Mouse (Mus musculus) thymus, adult 2 months (tissue): ENCODE data around the gene Unc5b. TPM values are rescaled to one million over a fixed set of nuclear protein-coding genes. Genes with fewer than 3 reads are reported as not detected.

ENCODE experiments used
- DNase-seq: peaks from one replicate; pipeline ENCODE4 v3.0.0; 2021
- H3K27ac ChIP-seq: fragments of 200-500 bp; 2 replicates; pipeline ENCODE4 v1.5.1; 2012; ENCODE audit warnings: low read length, control low read depth; ENCODE audit not compliant: control insufficient read depth, insufficient read depth
- H3K27me3 ChIP-seq: fragments of 200-500 bp; 2 replicates; pipeline ENCODE4 v1.6.1; 2012; ENCODE audit warnings: mild to moderate bottlenecking, low read length, moderate library complexity, mixed read lengths; ENCODE audit not compliant: control insufficient read depth, insufficient read depth
- H3K36me3 ChIP-seq: fragments of 200-500 bp; 2 replicates; pipeline ENCODE4 v1.6.1; 2012; ENCODE audit warnings: mild to moderate bottlenecking, low read length, moderate library complexity; ENCODE audit not compliant: control insufficient read depth, insufficient read depth
- H3K4me1 ChIP-seq: fragments of 200-500 bp; replicated peaks from 2 replicates; pipeline ENCODE4 v1.6.1; 2012; ENCODE audit warnings: low read length; ENCODE audit not compliant: control insufficient read depth, insufficient read depth
- H3K4me3 ChIP-seq: fragments of 200-500 bp; 2 replicates; pipeline ENCODE4 v1.5.1; 2012; ENCODE audit warnings: mild to moderate bottlenecking, low read length, control low read depth, moderate library complexity; ENCODE audit not compliant: control insufficient read depth, insufficient read depth
- CTCF ChIP-seq: fragments of 200-500 bp; IDR thresholded peaks from 2 replicates; pipeline ENCODE4 v1.5.1; 2012; ENCODE audit warnings: mild to moderate bottlenecking, control low read depth, low read length, moderate library complexity, borderline replicate concordance; ENCODE audit not compliant: control insufficient read depth, poor library complexity, insufficient read depth; ENCODE audit errors: extremely low read depth
- POLR2A ChIP-seq: fragments of 200-500 bp; IDR thresholded peaks from 2 replicates; pipeline ENCODE4 v1.6.1; 2012; ENCODE audit warnings: mild to moderate bottlenecking, low read length, control low read depth, moderate library complexity; ENCODE audit not compliant: control insufficient read depth, poor library complexity, insufficient read depth; ENCODE audit errors: extremely low read depth
- WGBS: fragments of 180-500 bp; shearing (Covaris S2); methylation state at CpG from one replicate; pipeline ENCODE4 v1.1.7; 2018; 5-methylcytosine and 5-hydroxymethylcytosine counted together
- polyA plus RNA-seq: library from polyadenylated mRNA; depleted of rRNA; stranded (reverse); fragments of >200 nt; gene quantifications from 2 replicates; pipeline ENCODE4 v1.2.3, GENCODE M21; 2012

Unc5b gene
- polyA plus RNA-seq, 1 experiment = 4.0 TPM

DNA sequence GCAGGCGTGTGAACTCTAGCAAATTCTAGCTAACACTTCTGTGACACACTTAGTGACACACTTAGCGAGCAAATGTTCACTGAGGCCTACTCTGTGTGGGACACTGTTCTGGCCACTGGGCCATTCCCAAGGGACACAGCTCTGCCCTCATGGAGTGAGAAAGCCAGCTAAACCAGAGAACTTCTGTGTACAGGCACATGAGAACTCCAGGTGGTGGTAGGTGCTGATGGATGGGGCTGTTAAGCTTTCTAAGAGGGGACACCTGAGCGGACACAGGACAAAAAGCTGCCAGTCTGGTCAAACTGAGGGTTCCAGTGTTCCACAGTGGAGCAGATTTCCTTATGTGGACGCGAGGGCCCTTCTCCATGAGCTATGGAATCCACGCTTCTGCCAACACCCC is 13.5 kb downstream of the Unc5b start:
- WGBS = 97% methylated on average over 6 of the region's 6 CpGs
- no peak for TF ChIP-seq POLR2A
- no peak for TF ChIP-seq CTCF
- no peak overlapping the region for H3K27ac ChIP-seq
- no peak for DNase-seq
- H3K4me1 ChIP-seq = peaks cover 9% of the 10 kb centered on the region; the same call in 1 of the 2 replicates
- no peaks in the 10 kb centered on the region for H3K36me3 ChIP-seq
- H3K4me3 ChIP-seq = no peak overlapping the region
- no peaks in the 10 kb centered on the region for H3K27me3 ChIP-seq

DNA sequence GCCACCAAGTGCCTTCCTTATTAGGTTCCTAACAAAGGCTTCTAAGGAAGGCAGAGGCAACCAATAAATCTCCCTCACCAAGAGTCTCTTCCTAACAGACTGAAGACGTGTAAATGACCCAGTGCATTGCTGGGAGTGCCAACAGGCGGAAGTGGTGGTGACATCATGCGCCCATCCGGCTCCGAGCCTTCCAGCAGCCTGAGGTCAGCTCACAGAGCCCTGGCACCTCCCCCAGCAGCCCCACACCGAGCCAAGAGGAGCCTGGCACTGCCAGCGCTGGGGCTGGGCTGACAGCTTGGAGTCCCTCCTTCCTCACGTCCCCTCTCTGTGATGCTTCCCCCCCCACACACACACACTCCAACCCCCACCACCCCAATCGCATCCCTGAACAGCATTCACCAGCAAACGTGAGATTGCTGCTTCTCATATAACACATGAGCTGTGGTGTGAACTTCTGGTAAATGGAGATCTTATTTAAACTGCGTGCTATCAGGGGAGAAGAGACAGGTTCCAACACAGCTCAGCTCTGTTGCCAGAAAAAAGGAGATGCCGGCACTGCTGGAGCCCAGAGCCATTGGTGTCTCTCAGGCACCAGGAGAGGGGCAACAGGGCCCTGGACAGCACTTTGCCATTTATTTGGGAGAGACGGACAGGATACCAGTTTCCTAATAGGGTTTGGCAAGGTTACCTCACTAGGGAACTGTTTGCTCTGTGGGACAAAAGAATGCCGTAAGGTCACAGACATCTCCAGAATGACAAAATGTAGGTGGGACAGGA is 14.3 kb downstream of the Unc5b start:
- DNase-seq = peak; percentile 37
- Histone ChIP-seq H3K27ac (no peak overlapping the region), H3K4me1 (peaks cover 9% of the 10 kb centered on the region; the same call in 1 of the 2 replicates), H3K4me3 (no peak overlapping the region), H3K27me3 (no peaks in the 10 kb centered on the region), H3K36me3 (no peaks in the 10 kb centered on the region)
- TF ChIP-seq CTCF = no peak
- WGBS = 32% methylated on average over 14 of the region's 14 CpGs

GRCm38 (mm10) chr10:60815855-60816254 is 15.5 kb downstream of the Unc5b start:
- DNase-seq = no peak
- no peaks in the 10 kb centered on the region for H3K36me3 ChIP-seq
- no peaks in the 10 kb centered on the region for H3K27me3 ChIP-seq
- WGBS = 27% methylated on average over 1 of the region's 1 CpGs
- peaks cover 9% of the 10 kb centered on the region; the same call in 1 of the 2 replicates for H3K4me1 ChIP-seq
- no peak overlapping the region for H3K27ac ChIP-seq
- TF ChIP-seq POLR2A (no peak), CTCF (no peak)
- H3K4me3 ChIP-seq = no peak overlapping the region

DNA sequence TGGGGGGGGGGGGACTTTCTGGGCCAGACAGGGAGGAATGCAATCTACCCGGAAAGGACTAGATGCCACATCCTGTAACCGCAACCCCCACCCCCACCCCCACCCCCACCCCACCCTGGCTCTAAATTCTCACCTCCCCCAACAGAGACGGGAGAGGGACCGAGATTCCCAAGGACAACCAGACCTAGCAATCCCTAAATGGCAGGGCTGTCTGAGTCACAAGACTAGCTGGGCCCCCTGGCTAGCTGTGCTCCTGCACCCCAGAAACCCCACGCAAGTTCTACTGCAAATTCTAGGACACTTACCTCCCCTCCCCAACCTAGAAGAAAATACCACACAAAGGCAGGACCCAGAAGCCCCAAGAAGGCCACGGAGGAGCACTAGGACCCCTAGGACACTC is 16.3 kb downstream of the Unc5b start:
- no peaks in the 10 kb centered on the region for H3K36me3 ChIP-seq
- H3K27ac ChIP-seq = no peak overlapping the region
- no peaks in the 10 kb centered on the region for H3K27me3 ChIP-seq
- H3K4me1 ChIP-seq = peaks cover 9% of the 10 kb centered on the region; the same call in 1 of the 2 replicates
- 86% methylated on average over 5 of the region's 6 CpGs for WGBS
- no peak for DNase-seq
- H3K4me3 ChIP-seq = no peak overlapping the region
- TF ChIP-seq POLR2A = no peak
- TF ChIP-seq CTCF = no peak

GRCm38 (mm10) chr10:60814444-60815057 is 16.8 kb downstream of the Unc5b start:
- H3K4me1 ChIP-seq = peaks cover 9% of the 10 kb centered on the region; the same call in 1 of the 2 replicates
- DNase-seq = no peak
- no peaks in the 10 kb centered on the region for H3K36me3 ChIP-seq
- 73% methylated on average over 10 of the region's 10 CpGs for WGBS
- H3K4me3 ChIP-seq = no peak overlapping the region
- H3K27me3 ChIP-seq = no peaks in the 10 kb centered on the region
- no peak for TF ChIP-seq CTCF
- TF ChIP-seq POLR2A = no peak
- H3K27ac ChIP-seq = no peak overlapping the region

DNA sequence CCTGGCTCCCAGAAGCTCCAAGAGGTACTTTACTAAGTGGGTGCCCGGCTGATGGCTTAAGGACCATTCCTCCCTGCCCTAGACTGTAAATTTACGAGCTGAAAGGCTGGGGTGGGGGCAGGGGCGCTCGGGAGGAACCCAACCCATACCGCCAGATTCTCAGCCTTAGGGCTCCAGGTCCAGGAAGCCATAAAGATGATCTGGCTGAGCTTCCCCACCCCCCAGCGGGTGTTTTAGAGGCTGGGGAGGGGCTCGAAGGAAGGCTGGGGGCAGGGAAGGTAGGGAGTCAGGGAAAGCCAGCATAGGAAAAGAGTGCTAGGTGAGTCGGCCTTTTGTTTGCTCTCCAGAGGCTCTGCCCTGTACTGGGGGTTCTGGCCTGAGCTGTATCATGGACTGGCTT is 17.8 kb downstream of the Unc5b start:
- H3K4me3 ChIP-seq = no peak overlapping the region
- WGBS = 31% methylated on average over 8 of the region's 8 CpGs
- no peaks in the 10 kb centered on the region for H3K36me3 ChIP-seq
- peaks cover 9% of the 10 kb centered on the region; the same call in 1 of the 2 replicates for H3K4me1 ChIP-seq
- no peak overlapping the region for H3K27ac ChIP-seq
- no peak for DNase-seq
- no peaks in the 10 kb centered on the region for H3K27me3 ChIP-seq
- TF ChIP-seq CTCF (no peak), POLR2A (no peak)
